Mouse (Mus musculus): ENCODE measurements around the gene Plekhm3.

DNA sequence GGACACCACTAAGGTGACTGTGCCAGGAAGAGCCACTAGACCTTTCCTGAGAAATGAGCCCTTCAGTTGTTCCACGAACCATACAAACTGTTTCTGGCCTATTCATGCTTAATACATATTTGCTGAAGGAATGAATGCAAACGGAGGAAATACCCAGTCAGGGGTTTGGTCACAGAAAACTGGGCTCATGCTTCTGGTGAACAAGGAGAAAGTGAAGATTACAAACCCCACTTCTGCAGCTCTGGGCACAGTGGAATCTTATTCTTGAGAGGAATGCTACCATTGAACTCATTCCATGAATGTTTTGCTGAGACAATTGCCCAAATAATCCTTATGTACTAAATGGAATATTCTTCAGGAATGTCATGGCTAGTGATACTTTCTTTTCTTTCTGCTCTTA is 106.3 kb downstream of the Plekhm3 start:
- TF ChIP-seq FLI1 (IDR thresholded peaks at IDR 0.05; ENCODE audit: low read length) (no peak), GATA1 (IDR thresholded peaks at IDR 0.05; ENCODE audit: borderline replicate concordance, low read length) (no peak)
